Mouse (Mus musculus) liver, embryonic 13.5 days (tissue): ENCODE results near the gene Mansc4. TPM values are rescaled to one million over a fixed set of nuclear protein-coding genes. Genes with fewer than 3 reads are reported as not detected.

ENCODE experiments used
- ATAC-seq: fragments of 200-750 bp; cut with Nextera tagmentation; 2 replicates; pipeline ENCODE4 v1.8.0; 2017; ENCODE audit warnings: low read depth, mild to moderate bottlenecking, moderate number of reproducible peaks, moderate library complexity
- DNase-seq: peaks from one replicate; pipeline ENCODE4 v3.0.0; 2022
- H3K27ac ChIP-seq: fragments of 300-500 bp; sonication (generic); 2 replicates; pipeline ENCODE4 v1.5.1; 2015; ENCODE audit warnings: moderate library complexity, mild to moderate bottlenecking, inconsistent platforms
- H3K27me3 ChIP-seq: fragments of 300-500 bp; sonication (generic); 2 replicates; pipeline ENCODE4 v1.6.1; 2015; ENCODE audit warnings: mild to moderate bottlenecking, inconsistent platforms
- H3K36me3 ChIP-seq: fragments of 300-500 bp; sonication (generic); 2 replicates; pipeline ENCODE4 v1.6.1; 2015; ENCODE audit warnings: mild to moderate bottlenecking, inconsistent platforms
- H3K4me1 ChIP-seq: fragments of 300-500 bp; sonication (generic); replicated peaks from 2 replicates; pipeline ENCODE4 v1.6.1; 2015; ENCODE audit warnings: inconsistent platforms
- H3K4me2 ChIP-seq: fragments of 300-500 bp; sonication (generic); 2 replicates; pipeline ENCODE4 v1.6.1; 2015; ENCODE audit warnings: inconsistent platforms, mild to moderate bottlenecking, moderate library complexity
- H3K4me3 ChIP-seq: fragments of 300-500 bp; sonication (generic); replicated peaks from 2 replicates; pipeline ENCODE4 v1.5.1; 2015; ENCODE audit warnings: mild to moderate bottlenecking, inconsistent platforms
- H3K9ac ChIP-seq: fragments of 300-500 bp; sonication (generic); 2 replicates; pipeline ENCODE4 v1.6.1; 2015; ENCODE audit warnings: mild to moderate bottlenecking, inconsistent platforms
- H3K9me3 ChIP-seq: fragments of 300-500 bp; sonication (generic); replicated peaks from 2 replicates; pipeline ENCODE4 v1.6.1; 2016; ENCODE audit warnings: inconsistent platforms
- WGBS: fragments of 180-500 bp; shearing (Covaris S2); methylation state at CpG from one replicate; pipeline ENCODE4 v1.1.7; 2015; ENCODE audit not compliant: insufficient replicate concordance; 5-methylcytosine and 5-hydroxymethylcytosine counted together
- polyA plus RNA-seq: library from polyadenylated mRNA; unstranded; fragments of >200 nt; fragmentation: Nextera tagmentation; extraction: Ambion mirVana; gene quantifications from 2 replicates; pipeline ENCODE4 v1.2.1, GENCODE M21; 2015

Gene Mansc4
- polyA plus RNA-seq, 1 experiment from 2014 or later: not detected

GRCm38 (mm10) chr6:147051666-147052065 is 35.2 kb downstream of the Mansc4 start:
- no peak overlapping the region for H3K4me2 ChIP-seq
- 0 out of 2 replicates have a peak, but pooled peaks have one; percentile 21 for ATAC-seq
- H3K4me3 ChIP-seq: no peak overlapping the region
- H3K9ac ChIP-seq: no peak overlapping the region
- no peak for DNase-seq
- no peaks in the 10 kb centered on the region for H3K27me3 ChIP-seq
- peaks cover 80% of the 10 kb centered on the region for H3K36me3 ChIP-seq
- no peak overlapping the region for H3K27ac ChIP-seq
- H3K4me1 ChIP-seq: no peaks in the 10 kb centered on the region
- WGBS: 81% methylated on average over 8 of the region's 8 CpGs
- H3K9me3 ChIP-seq: no peaks in the 10 kb centered on the region

- 90% methylated on average over 13 of the region's 13 CpGs for WGBS
- peaks cover 7% of the 10 kb centered on the region; the same call in 1 of the 2 replicates for H3K4me1 ChIP-seq
- ATAC-seq: no peak
Measured at GRCm38 (mm10) chr6:147049239-147049805, 37.5 kb downstream of the Mansc4 start.

GRCm38 (mm10) chr6:147043633-147044032 is 43.2 kb downstream of the Mansc4 start:
- H3K36me3 ChIP-seq: peaks cover 23% of the 10 kb centered on the region
- no peaks in the 10 kb centered on the region for H3K9me3 ChIP-seq
- no peak overlapping the region for H3K27ac ChIP-seq
- peaks cover 7% of the 10 kb centered on the region; the same call in 1 of the 2 replicates for H3K27me3 ChIP-seq
- peak overlapping the region; percentile 81 for H3K4me3 ChIP-seq
- ATAC-seq: no peak
- peak overlapping the region; percentile 85 for H3K9ac ChIP-seq
- H3K4me1 ChIP-seq: peaks cover 24% of the 10 kb centered on the region
- peak overlapping the region; percentile 83 for H3K4me2 ChIP-seq
- WGBS: 32% methylated on average over 7 of the region's 7 CpGs
- no peak for DNase-seq

More at GRCm38 (mm10) chr6:147049239-147049805, 37.5 kb downstream of the Mansc4 start:
- Histone ChIP-seq H3K27me3 (no peaks in the 10 kb centered on the region), H3K27ac (no peak overlapping the region), H3K36me3 (peaks cover 66% of the 10 kb centered on the region), H3K9me3 (no peaks in the 10 kb centered on the region), H3K4me3 (no peak overlapping the region), H3K4me2 (no peak overlapping the region), H3K9ac (no peak overlapping the region)
- no peak for DNase-seq

GRCm38 (mm10) chr6:147042291-147043290 is 44.2 kb downstream of the Mansc4 start, which contains the start of gene Mrps35:
TSS of gene Mrps35 (plus strand) at chr6:147042764.
- Histone ChIP-seq H3K4me2 (peak within 1 kb of the TSS; percentile 83), H3K4me1 (peaks cover 24% of the 10 kb centered on the region), H3K27ac (peak within 1 kb of the TSS; percentile 63), H3K27me3 (peaks cover 7% of the 10 kb centered on the region; the same call in 1 of the 2 replicates), H3K36me3 (peaks cover 16% of the 10 kb centered on the region), H3K9me3 (no peaks in the 10 kb centered on the region), H3K4me3 (peak within 1 kb of the TSS; percentile 81), H3K9ac (peak within 1 kb of the TSS; percentile 85)
- DNase-seq: peak; percentile 82
- ATAC-seq: peak; percentile 98
- WGBS: 2% methylated on average over 66 of the region's 66 CpGs

- peaks cover 9% of the 10 kb centered on the region; the same call in 1 of the 2 replicates for H3K36me3 ChIP-seq
- no peaks in the 10 kb centered on the region for H3K9me3 ChIP-seq
- DNase-seq (no peak), ATAC-seq (no peak)
- 62% methylated on average over 13 of the region's 13 CpGs for WGBS
- H3K4me1 ChIP-seq: no peaks in the 10 kb centered on the region
- no peak within 1 kb of the TSS for H3K27ac ChIP-seq
- no peak within 1 kb of the TSS for H3K9ac ChIP-seq
- H3K27me3 ChIP-seq: no peaks in the 10 kb centered on the region
- no peak within 1 kb of the TSS for H3K4me3 ChIP-seq
- H3K4me2 ChIP-seq: no peak within 1 kb of the TSS
Measured at GRCm38 (mm10) chr6:147032303-147032925, 54.4 kb downstream of the Mansc4 start, which contains the start of gene Rep15. TSS of gene Rep15 (plus strand) at chr6:147032584.

GRCm38 (mm10) chr6:147030096-147030885 is 56.5 kb downstream of the Mansc4 start:
- WGBS: 72% methylated on average over 15 of the region's 15 CpGs
- H3K36me3 ChIP-seq: peaks cover 14% of the 10 kb centered on the region
- no peak for ATAC-seq

GRCm38 (mm10) chr6:147029591-147029990 is 57.2 kb downstream of the Mansc4 start:
- 85% methylated on average over 9 of the region's 9 CpGs for WGBS
- Histone ChIP-seq H3K4me3 (no peak overlapping the region), H3K36me3 (peaks cover 18% of the 10 kb centered on the region), H3K4me1 (no peaks in the 10 kb centered on the region), H3K9ac (no peak overlapping the region), H3K4me2 (no peak overlapping the region), H3K27ac (no peak overlapping the region), H3K27me3 (no peaks in the 10 kb centered on the region), H3K9me3 (no peaks in the 10 kb centered on the region)
- DNase-seq (no peak), ATAC-seq (no peak)

More at GRCm38 (mm10) chr6:147030096-147030885, 56.5 kb downstream of the Mansc4 start:
- no peaks in the 10 kb centered on the region for H3K27me3 ChIP-seq
- no peak for DNase-seq
- no peak overlapping the region for H3K4me3 ChIP-seq
- no peak overlapping the region for H3K9ac ChIP-seq
- no peaks in the 10 kb centered on the region for H3K4me1 ChIP-seq
- H3K4me2 ChIP-seq: no peak overlapping the region
- no peaks in the 10 kb centered on the region for H3K9me3 ChIP-seq
- H3K27ac ChIP-seq: no peak overlapping the region

GRCm38 (mm10) chr6:147028396-147028795 is 58.4 kb downstream of the Mansc4 start:
- Histone ChIP-seq H3K4me2 (no peak overlapping the region), H3K36me3 (peaks cover 18% of the 10 kb centered on the region), H3K9ac (no peak overlapping the region), H3K27me3 (no peaks in the 10 kb centered on the region), H3K9me3 (no peaks in the 10 kb centered on the region), H3K27ac (no peak overlapping the region), H3K4me3 (no peak overlapping the region), H3K4me1 (no peaks in the 10 kb centered on the region)
- ATAC-seq: no peak
- WGBS: 64% methylated on average over 2 of the region's 2 CpGs
- no peak for DNase-seq
